Mouse (Mus musculus) liver, embryonic 15.5 days (tissue): Measurements from ENCODE around the gene Edar. TPM values are rescaled to one million over a fixed set of nuclear protein-coding genes. Genes with fewer than 3 reads are reported as not detected.
"Not testable (repeated sequence)": the region's sequence is repeated elsewhere in the genome, so short reads cannot be mapped to it uniquely, and the experiment has no call there.

Source experiments
- ATAC-seq: fragments of 200-750 bp; cut with Nextera tagmentation; 2 replicates; pipeline ENCODE4 v1.8.0; 2017; ENCODE audit warnings: moderate number of reproducible peaks, mild to moderate bottlenecking, moderate library complexity; ENCODE audit not compliant: insufficient read depth
- H3K27ac ChIP-seq: fragments of 300-500 bp; sonication (generic); replicated peaks from 2 replicates; pipeline ENCODE4 v1.5.1; 2015; ENCODE audit warnings: mild to moderate bottlenecking, inconsistent platforms
- H3K27me3 ChIP-seq: fragments of 300-500 bp; sonication (generic); 2 replicates; pipeline ENCODE4 v1.6.1; 2015; ENCODE audit warnings: mild to moderate bottlenecking, inconsistent platforms
- H3K36me3 ChIP-seq: fragments of 300-500 bp; sonication (generic); replicated peaks from 2 replicates; pipeline ENCODE4 v1.6.1; 2015; ENCODE audit warnings: moderate library complexity, mild to moderate bottlenecking, inconsistent platforms
- H3K4me1 ChIP-seq: fragments of 300-500 bp; sonication (generic); replicated peaks from 2 replicates; pipeline ENCODE4 v1.6.1; 2015; ENCODE audit warnings: inconsistent platforms
- H3K4me2 ChIP-seq: fragments of 300-500 bp; sonication (generic); 2 replicates; pipeline ENCODE4 v1.6.1; 2015; ENCODE audit warnings: moderate library complexity, mild to moderate bottlenecking, inconsistent platforms
- H3K4me3 ChIP-seq: fragments of 300-500 bp; sonication (generic); replicated peaks from 2 replicates; pipeline ENCODE4 v1.5.1; 2015; ENCODE audit warnings: mild to moderate bottlenecking, inconsistent platforms
- H3K9ac ChIP-seq: fragments of 300-500 bp; sonication (generic); 2 replicates; pipeline ENCODE4 v1.6.1; 2015; ENCODE audit warnings: moderate library complexity, mild to moderate bottlenecking, inconsistent platforms
- H3K9me3 ChIP-seq: fragments of 300-500 bp; sonication (generic); replicated peaks from 2 replicates; pipeline ENCODE4 v1.6.1; 2016; ENCODE audit warnings: inconsistent platforms
- WGBS: fragments of 180-500 bp; shearing (Covaris S2); methylation state at CpG from one replicate; pipeline ENCODE4 v1.1.7; 2015; ENCODE audit warnings: mixed read lengths; ENCODE audit not compliant: insufficient replicate concordance; 5-methylcytosine and 5-hydroxymethylcytosine counted together
- polyA plus RNA-seq: library from polyadenylated mRNA; unstranded; fragments of >200 nt; fragmentation: Nextera tagmentation; extraction: Ambion mirVana; gene quantifications from 2 replicates; pipeline ENCODE4 v1.2.1, GENCODE M21; 2015

The Edar gene
- polyA plus RNA-seq, result not detected in 2 replicates

DNA sequence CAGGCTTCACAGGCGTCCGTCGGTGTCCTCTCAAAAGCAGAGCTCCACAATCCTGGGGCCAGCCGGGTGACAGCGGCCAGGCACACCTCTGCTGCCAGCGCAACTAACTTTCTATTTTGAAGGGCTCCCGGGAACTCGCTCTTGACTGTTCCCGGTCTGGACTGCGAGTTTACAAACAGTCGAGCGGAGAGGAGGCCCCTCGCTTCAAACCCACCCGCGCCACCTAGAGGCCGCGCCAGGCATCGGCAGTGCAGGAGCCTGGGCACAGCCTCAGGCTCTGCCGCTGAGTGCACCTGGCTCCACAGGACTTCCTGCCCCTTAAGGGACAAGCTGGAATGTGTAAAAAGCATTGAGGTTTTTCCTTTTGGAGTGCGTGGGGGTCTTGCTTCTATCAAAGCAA is at the start of gene Edar:
Gene Edar, minus strand, starts transcription at position 122 of the 400 bp plus-strand sequence.
- 3% methylated on average over 20 of the region's 20 CpGs for WGBS
- ATAC-seq, result no peak
- no peak within 1 kb of the TSS for H3K27ac ChIP-seq
- H3K9ac ChIP-seq, result no peak within 1 kb of the TSS
- H3K4me1 ChIP-seq, result no peaks in the 10 kb centered on the region
- H3K4me3 ChIP-seq, result peak within 1 kb of the TSS; percentile 27; the same call in 1 of the 2 replicates
- no peaks in the 10 kb centered on the region for H3K27me3 ChIP-seq
- no peaks in the 10 kb centered on the region for H3K36me3 ChIP-seq
- H3K4me2 ChIP-seq, result peak within 1 kb of the TSS; percentile 54
- H3K9me3 ChIP-seq, result no peaks in the 10 kb centered on the region

DNA sequence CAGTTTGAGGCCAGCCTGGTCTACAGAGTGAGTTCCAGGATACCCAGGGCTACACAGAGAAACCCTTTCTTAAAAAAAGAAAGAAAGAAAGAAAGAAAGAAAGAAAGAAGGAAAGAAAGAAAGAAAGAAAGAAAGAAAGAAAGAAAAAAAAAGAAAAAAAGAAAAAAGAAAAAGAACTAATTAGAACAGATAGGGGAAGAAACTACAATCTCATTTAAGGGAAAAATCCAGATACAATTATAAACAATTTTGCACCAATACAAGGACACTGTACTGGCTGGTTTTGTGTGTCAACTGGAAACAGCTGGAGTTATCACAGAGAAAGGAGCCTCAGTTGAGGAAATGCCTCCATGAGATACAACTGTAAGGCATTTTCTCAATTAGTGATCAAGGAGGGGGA is 42.7 kb upstream of the Edar start, which contains the start of gene Gm17542:
Gene Gm17542, minus strand, starts transcription at position 101 of the 400 bp plus-strand sequence.
- ATAC-seq, H3K9me3 ChIP-seq, H3K4me2 ChIP-seq, H3K27me3 ChIP-seq, H3K4me1 ChIP-seq, H3K27ac ChIP-seq, H3K36me3 ChIP-seq, H3K9ac ChIP-seq, H3K4me3 ChIP-seq: not testable (repeated sequence)

- Histone ChIP-seq H3K9ac (no peak overlapping the region), H3K9me3 (no peaks in the 10 kb centered on the region), H3K4me1 (no peaks in the 10 kb centered on the region), H3K4me2 (no peak overlapping the region), H3K36me3 (no peaks in the 10 kb centered on the region), H3K27ac (no peak overlapping the region), H3K27me3 (no peaks in the 10 kb centered on the region), H3K4me3 (no peak overlapping the region)
- WGBS, result 51% methylated on average over 3 of the region's 3 CpGs
- no peak for ATAC-seq
These were observed 39.3 kb upstream of the Edar start for GRCm38 (mm10) chr10:58714789-58715148.

- Histone ChIP-seq H3K27me3 (no peaks in the 10 kb centered on the region), H3K9me3 (no peaks in the 10 kb centered on the region)
These were observed 38.7 kb upstream of the Edar start for GRCm38 (mm10) chr10:58713855-58714788.

GRCm38 (mm10) chr10:58713225-58713624 is 37.8 kb upstream of the Edar start:
- H3K4me3 ChIP-seq, result no peak overlapping the region
- H3K36me3 ChIP-seq, result no peaks in the 10 kb centered on the region
- ATAC-seq, result no peak
- no peaks in the 10 kb centered on the region for H3K9me3 ChIP-seq
- H3K9ac ChIP-seq, result no peak overlapping the region
- no peak overlapping the region for H3K27ac ChIP-seq
- no peak overlapping the region for H3K4me2 ChIP-seq
- H3K27me3 ChIP-seq, result no peaks in the 10 kb centered on the region
- H3K4me1 ChIP-seq, result no peaks in the 10 kb centered on the region
- 64% methylated on average over 7 of the region's 7 CpGs for WGBS

More at GRCm38 (mm10) chr10:58713855-58714788, 38.7 kb upstream of the Edar start:
- no peaks in the 10 kb centered on the region for H3K4me1 ChIP-seq
- H3K27ac ChIP-seq, result no peak overlapping the region
- H3K4me2 ChIP-seq, result peak overlapping the region; percentile 39
- no peak overlapping the region for H3K9ac ChIP-seq
- ATAC-seq, result no peak
- H3K4me3 ChIP-seq, result no peak overlapping the region
- H3K36me3 ChIP-seq, result no peaks in the 10 kb centered on the region
- 19% methylated on average over 24 of the region's 24 CpGs for WGBS

DNA sequence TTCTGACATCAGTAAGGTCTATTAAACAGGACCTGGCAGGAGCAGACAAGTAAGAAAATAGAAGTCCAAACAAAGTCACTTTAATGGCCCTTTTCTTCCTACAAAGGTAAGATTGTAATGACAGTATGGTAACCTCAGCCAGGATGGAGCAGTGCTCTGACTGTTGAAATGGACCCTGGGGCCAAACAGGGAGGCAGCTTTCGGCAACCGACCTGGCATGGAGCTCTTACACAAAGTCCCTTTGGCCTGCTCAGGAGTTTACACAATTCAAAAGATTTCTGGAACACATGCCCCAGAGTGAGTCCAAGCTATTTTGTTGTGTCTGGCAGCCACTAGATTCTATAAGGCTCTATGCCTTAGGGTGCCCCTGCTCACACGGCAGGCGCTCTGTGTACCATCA is 33.6 kb upstream of the Edar start:
- Histone ChIP-seq H3K4me1 (no peaks in the 10 kb centered on the region), H3K36me3 (no peaks in the 10 kb centered on the region), H3K27me3 (no peaks in the 10 kb centered on the region), H3K4me2 (no peak overlapping the region), H3K4me3 (no peak overlapping the region), H3K27ac (no peak overlapping the region), H3K9ac (no peak overlapping the region), H3K9me3 (no peaks in the 10 kb centered on the region)
- 68% methylated on average over 4 of the region's 4 CpGs for WGBS
- no peak for ATAC-seq

- no peak overlapping the region for H3K9ac ChIP-seq
- no peak overlapping the region for H3K4me2 ChIP-seq
- 41% methylated on average over 6 of the region's 6 CpGs for WGBS
- no peaks in the 10 kb centered on the region for H3K36me3 ChIP-seq
- H3K4me1 ChIP-seq, result no peaks in the 10 kb centered on the region
- no peak overlapping the region for H3K27ac ChIP-seq
- no peak overlapping the region for H3K4me3 ChIP-seq
- ATAC-seq, result no peak
- no peaks in the 10 kb centered on the region for H3K9me3 ChIP-seq
- no peaks in the 10 kb centered on the region for H3K27me3 ChIP-seq
These were observed 25.1 kb upstream of the Edar start for GRCm38 (mm10) chr10:58700578-58700977.

DNA sequence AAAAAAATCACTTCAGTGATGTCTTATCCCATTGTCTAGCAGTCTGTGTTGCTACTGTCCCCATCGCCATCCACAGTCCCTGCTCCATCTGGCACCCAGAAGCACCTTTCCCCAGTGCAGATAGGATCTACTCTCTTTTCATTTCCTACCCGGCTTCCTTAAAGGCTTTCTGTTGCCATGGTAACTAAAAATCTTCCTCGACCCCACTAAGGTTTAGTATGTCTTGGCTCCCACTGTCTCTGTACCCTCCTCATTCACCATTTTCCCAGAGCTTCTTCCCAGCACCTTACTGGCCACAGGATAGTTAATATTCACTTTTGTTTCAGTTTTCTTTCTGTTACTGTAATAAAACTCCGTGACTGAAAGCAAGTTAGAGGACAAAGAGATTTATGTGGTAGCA is 24.7 kb upstream of the Edar start:
- Histone ChIP-seq H3K4me1 (no peaks in the 10 kb centered on the region), H3K4me2 (no peak overlapping the region), H3K27me3 (no peaks in the 10 kb centered on the region), H3K9ac (no peak overlapping the region), H3K36me3 (no peaks in the 10 kb centered on the region), H3K27ac (no peak overlapping the region), H3K9me3 (no peaks in the 10 kb centered on the region), H3K4me3 (no peak overlapping the region)
- 23% methylated on average over 4 of the region's 4 CpGs for WGBS
- ATAC-seq, result no peak

GRCm38 (mm10) chr10:58698955-58699354 is 23.5 kb upstream of the Edar start:
- no peak overlapping the region for H3K4me3 ChIP-seq
- 51% methylated on average over 4 of the region's 4 CpGs for WGBS

DNA sequence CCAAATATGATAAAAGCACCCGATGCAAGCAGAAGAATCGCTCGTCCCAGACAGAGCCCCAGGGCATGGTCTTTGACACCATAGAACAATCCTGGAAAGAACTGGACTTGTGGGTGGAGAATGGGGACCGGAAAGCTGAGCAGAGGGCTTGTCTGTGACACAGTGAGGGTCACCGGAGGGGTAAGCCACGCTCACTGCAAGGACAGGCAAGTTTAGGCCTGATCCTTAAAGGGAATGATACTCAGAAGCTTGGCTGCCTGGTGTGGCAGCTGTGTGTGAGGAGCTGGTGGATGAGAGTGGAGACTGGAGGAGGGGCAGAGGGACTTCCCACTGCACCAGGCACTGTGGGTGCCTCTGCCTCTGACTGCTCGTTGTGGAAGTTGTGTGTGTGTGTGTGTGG is 15.6 kb upstream of the Edar start:
- no peaks in the 10 kb centered on the region for H3K36me3 ChIP-seq
- ATAC-seq, result no peak
- no peaks in the 10 kb centered on the region for H3K4me1 ChIP-seq
- H3K9ac ChIP-seq, result no peak overlapping the region
- no peaks in the 10 kb centered on the region for H3K9me3 ChIP-seq
- H3K4me3 ChIP-seq, result no peak overlapping the region
- H3K4me2 ChIP-seq, result no peak overlapping the region
- 65% methylated on average over 7 of the region's 7 CpGs for WGBS
- H3K27me3 ChIP-seq, result no peaks in the 10 kb centered on the region
- H3K27ac ChIP-seq, result no peak overlapping the region

More at GRCm38 (mm10) chr10:58698955-58699354, 23.5 kb upstream of the Edar start:
- Histone ChIP-seq H3K27me3 (no peaks in the 10 kb centered on the region), H3K36me3 (no peaks in the 10 kb centered on the region), H3K9ac (no peak overlapping the region), H3K27ac (no peak overlapping the region), H3K4me1 (no peaks in the 10 kb centered on the region), H3K4me2 (no peak overlapping the region), H3K9me3 (no peaks in the 10 kb centered on the region)
- ATAC-seq, result no peak

- H3K4me3 ChIP-seq, result no peak overlapping the region
- no peak for ATAC-seq
- no peak overlapping the region for H3K9ac ChIP-seq
- no peaks in the 10 kb centered on the region for H3K4me1 ChIP-seq
- no peak overlapping the region for H3K4me2 ChIP-seq
- 63% methylated on average over 6 of the region's 6 CpGs for WGBS
- no peaks in the 10 kb centered on the region for H3K27me3 ChIP-seq
- no peak overlapping the region for H3K27ac ChIP-seq
- no peaks in the 10 kb centered on the region for H3K9me3 ChIP-seq
- H3K36me3 ChIP-seq, result no peaks in the 10 kb centered on the region
These were observed 3.8 kb upstream of the Edar start for GRCm38 (mm10) chr10:58679298-58679697.
